Mouse (Mus musculus) adipocyte (in vitro differentiated cells): ENCODE measurements at regions not wholly inside any gene's neighbourhood (a gene's known extent, or its start where the extent isn't known, plus 50 kb on each side); places are given as distances from the start of the nearest gene placed in this dataset.
A peak's percentile ranks its signal among the peaks of the same experiment; 100 is the strongest.

Experiments used
- DNase-seq: peaks from one replicate; pipeline ENCODE4 v3.0.0-alpha.2; 2016; ENCODE audit warnings: low spot score

DNA sequence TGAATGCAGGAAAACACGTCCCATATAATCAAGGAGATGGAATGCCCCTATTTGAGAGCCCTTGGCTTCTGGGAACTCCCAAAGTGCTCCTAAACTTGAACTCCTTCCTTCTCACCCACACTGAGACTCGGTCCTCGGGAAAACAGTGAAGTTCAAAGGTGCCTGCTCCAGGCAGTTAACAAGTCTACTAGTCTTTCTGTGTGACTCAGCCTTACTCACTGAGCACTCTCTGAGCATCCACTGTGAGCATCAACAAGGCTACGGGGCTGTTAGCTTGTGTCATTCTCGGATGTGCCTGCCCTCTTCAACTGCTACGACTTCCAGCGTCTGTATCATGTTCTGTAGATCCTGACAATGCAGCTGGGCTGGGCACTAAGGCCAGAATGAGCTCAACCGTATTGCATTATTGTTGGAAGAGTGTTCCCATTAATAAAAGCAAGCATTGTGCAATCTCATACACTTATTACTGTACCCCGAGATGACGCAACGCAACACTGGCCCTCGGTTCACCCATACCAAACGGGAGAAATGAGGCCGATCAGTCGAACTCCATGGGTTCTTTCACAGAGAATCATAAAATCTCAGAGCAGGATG is 96.1 kb upstream of the Egr2 start:
- DNase-seq: peak; percentile 57

- no peak for DNase-seq
Observed at GRCm38 (mm10) chr10:67439844-67440243, 95.4 kb upstream of the Egr2 start.

- no peak for DNase-seq
Observed at GRCm38 (mm10) chr10:67441243-67441642, 94.0 kb upstream of the Egr2 start.

DNA sequence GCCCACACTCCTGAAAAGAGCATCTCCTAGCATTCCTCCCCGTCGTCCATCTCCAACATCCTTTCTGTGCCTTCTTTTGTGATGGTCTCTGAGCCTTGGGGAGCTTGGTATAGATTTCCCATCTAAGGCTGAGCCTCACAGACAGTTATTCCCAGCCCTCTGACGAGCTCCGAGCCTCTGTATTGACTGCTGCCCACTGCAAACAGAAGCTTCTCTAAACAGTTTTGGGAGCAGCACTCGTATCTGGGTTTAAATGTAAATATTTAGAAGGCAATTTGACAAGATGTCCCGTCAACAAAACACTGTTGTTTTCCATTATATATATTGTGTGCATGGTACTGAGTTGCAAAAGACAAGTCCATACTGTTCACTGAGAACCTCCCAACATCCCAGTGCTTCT is 86.4 kb upstream of the Egr2 start:
- DNase-seq: no peak

- DNase-seq: no peak
Observed at GRCm38 (mm10) chr10:67454149-67454548, 81.1 kb upstream of the Egr2 start.

DNA sequence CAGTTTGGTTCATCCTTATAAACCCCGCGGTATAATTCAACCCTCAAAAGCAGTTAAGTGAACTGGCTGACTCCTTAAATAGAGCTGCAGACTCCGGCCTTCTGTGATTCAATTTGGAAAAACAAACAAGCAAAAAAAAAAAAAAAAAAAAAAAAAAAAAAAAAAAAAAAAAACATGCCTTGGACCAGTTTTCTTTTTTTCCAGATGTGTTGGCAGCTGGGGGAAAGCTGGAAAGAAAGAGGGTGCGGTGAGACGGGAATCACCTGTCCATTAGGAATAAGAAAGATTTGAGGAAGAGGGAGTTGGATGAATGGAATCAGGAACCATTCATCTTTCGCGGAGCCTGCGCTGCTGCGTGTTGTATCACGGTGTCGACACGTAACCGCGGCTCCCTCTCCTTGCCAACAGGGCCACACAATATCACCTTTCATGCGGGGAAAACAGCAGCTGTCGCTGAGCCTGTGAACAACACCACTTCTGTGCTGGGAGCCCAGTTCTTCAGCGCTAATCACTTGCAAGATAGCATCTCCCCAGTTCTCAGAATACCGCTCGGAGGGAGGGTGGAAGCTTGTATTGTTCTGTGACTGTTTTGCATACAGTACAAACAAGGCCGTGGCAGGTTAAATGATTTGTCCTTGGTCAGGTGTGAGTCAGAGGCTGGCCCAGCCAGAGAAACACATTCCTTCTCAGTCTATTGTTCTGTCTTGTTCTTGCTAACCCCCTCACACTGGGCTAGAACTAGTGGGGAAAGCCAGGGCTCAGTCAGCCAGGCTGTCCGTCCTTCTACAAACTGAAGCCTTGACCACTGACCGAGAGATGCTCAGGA is 76.6 kb upstream of the Egr2 start:
- no peak for DNase-seq

DNA sequence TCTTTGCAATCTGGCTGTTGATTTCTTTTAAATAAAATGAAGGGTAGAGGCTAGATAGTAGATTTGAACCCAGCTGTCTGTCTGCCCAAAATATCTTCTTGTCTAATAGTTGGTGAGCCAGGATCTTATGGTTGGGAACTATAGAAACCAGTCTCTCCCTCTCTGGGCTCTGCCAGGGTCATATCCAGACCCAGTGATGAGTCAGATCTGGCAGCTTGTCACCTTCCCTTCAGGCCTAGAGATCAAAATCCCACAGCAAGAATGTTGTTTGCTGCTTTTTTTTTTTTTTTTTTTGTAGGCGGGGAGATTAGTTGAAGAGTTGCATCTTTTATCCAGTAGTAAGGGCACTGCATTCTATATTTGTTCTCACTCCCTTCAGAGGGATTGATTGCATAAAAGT is 74.0 kb upstream of the Egr2 start:
- DNase-seq: peak; percentile 12

DNA sequence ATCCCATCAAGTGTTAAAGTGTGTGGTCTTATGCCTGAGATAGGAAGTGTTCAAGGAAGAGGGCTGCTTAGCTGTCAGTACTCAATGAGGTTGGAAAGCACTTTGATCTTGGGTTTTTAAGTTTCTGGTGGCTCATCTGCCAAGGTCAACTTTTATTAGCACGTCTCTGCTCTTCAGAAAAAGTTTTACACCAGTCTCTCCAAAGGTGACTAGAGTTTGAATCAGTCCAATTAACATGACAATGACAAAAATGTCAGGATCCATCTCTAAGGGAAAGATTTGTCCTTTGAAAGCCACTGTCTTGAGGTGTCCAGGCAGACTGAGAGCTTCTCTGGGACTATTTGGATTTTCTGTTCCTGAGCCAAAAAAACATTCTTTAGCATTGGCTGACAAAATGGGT is 73.4 kb upstream of the Egr2 start:
- no peak for DNase-seq

GRCm38 (mm10) chr10:67468724-67469123 is 66.6 kb upstream of the Egr2 start:
- no peak for DNase-seq

DNA sequence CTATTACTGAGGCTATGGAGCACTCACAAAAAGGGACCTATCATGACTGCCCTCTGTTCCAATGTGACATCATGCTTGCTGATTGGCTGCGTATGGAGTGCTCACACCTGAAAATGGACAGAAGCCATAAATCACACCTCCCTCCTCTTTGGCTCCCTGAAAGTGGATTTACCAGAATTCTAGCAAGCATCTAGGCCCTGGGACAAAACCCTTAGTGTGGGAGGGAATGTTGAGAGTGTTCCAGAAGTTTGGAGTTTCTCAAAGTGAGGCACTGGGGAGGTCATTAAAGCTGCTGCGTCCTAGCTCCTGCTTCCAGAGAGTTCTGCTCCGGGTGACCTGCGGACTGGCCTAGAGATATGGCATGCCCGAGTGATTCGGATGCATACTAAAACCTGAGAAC is 62.3 kb upstream of the Egr2 start:
- DNase-seq: no peak

GRCm38 (mm10) chr10:67474336-67474735 is 60.9 kb upstream of the Egr2 start:
- DNase-seq: peak; percentile 33

- no peak for DNase-seq
Observed at GRCm38 (mm10) chr10:67482268-67482667, 53.0 kb upstream of the Egr2 start.

DNA sequence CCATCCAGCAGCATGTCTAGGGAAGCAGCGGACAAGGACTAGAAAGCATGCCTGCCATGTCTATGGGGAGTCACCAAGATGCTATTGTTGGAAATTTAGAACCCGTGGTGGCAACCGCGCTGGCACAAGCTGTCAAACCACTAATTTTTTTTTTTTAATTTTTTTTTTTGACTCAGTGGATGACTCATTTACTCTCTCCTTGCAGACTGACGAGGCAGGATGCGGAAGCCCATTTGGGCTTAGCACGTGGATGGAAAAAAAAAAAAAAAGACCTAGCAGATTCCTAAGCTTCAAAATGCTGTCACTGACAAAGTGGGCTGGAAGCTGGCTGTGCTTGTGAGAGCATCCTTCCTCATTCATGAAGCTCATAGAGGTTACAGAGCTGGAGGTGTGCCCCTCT is 51.9 kb upstream of the Egr2 start:
- no peak for DNase-seq

DNA sequence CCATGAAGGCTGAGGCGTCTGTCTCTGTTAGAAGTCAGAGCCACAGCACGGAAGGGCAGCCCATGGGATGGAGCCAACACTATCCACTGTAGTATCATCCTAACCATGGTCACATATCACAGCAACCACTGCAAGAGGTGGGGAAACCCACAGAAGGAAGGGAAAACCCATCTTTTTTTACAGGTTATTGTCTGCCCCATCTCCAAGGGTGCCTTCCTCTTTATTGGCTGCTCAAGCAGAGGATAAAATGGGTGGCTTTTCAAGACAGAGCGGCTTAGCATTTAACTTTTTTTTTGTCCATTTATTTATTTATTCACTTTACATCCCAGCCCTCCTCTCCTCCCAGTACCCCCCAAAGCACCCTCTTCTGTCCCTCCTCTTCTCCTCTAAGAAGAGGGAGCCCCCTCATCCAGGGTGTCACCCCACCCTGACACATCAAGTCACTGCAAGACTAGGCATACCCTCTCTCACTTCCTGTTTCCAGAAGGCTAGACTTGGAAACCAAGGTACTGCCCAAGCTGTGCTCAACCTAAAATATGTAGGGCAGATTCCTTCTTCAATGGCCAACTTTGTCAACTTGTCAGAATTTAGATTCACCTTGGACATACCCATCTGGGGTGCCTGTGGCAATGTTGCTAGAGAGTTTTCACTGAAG is 51.1 kb upstream of the Egr2 start:
- no peak for DNase-seq
